Mouse (Mus musculus) regulatory T cell (primary cell): ENCODE data around the gene Cd37.

ENCODE experiments used
- in situ Hi-C: fragments of 300-600 bp; cut with MboI, MseI; formaldehyde crosslinking; loops from one replicate; pipeline ENCODE4 v1.15.1; 2025; ENCODE audit warnings: high pct_unique_total_duplicates

Cd37 gene

GRCm38 (mm10) chr7:45234922-45235571 lies 3.9 kb downstream of the Cd37 start:
- in situ Hi-C loops: no loop called here

GRCm38 (mm10) chr7:45234333-45234841 lies 4.5 kb downstream of the Cd37 start:
- in situ Hi-C loops: no loop called here

GRCm38 (mm10) chr7:45233580-45234332 lies 5.2 kb downstream of the Cd37 start:
- in situ Hi-C loops: no loop called here

- in situ Hi-C loops: no loop called here
These were observed 6.0 kb downstream of the Cd37 start for GRCm38 (mm10) chr7:45232716-45233465.

- in situ Hi-C loops: no loop called here
These were observed 7.0 kb downstream of the Cd37 start for GRCm38 (mm10) chr7:45231941-45232340.

- in situ Hi-C loops: no loop called here
These were observed 7.7 kb downstream of the Cd37 start for GRCm38 (mm10) chr7:45231192-45231591.

GRCm38 (mm10) chr7:45229459-45230203 lies 9.3 kb downstream of the Cd37 start:
- in situ Hi-C loops: no loop called here

GRCm38 (mm10) chr7:45229046-45229445 lies 9.9 kb downstream of the Cd37 start:
- in situ Hi-C loops: no loop called here

- in situ Hi-C loops: no loop called here
These were observed 10.4 kb downstream of the Cd37 start for GRCm38 (mm10) chr7:45228548-45228947.

- in situ Hi-C loops: no loop called here
These were observed 12.5 kb downstream of the Cd37 start for GRCm38 (mm10) chr7:45226421-45226820.

- in situ Hi-C loops: no loop called here
These were observed 14.1 kb downstream of the Cd37 start for GRCm38 (mm10) chr7:45224826-45225225.

- in situ Hi-C loops: no loop called here
These were observed 17.2 kb downstream of the Cd37 start for GRCm38 (mm10) chr7:45221680-45222079.

- in situ Hi-C loops: no loop called here
These were observed 22.3 kb downstream of the Cd37 start for GRCm38 (mm10) chr7:45216442-45217183.

GRCm38 (mm10) chr7:45215673-45216441 lies 23.1 kb downstream of the Cd37 start, which contains the start of gene Tead2:
Tead2 (plus strand) TSS chr7:45215753.
- in situ Hi-C loops: no loop called here

GRCm38 (mm10) chr7:45213708-45214107 lies 25.2 kb downstream of the Cd37 start:
- in situ Hi-C loops: no loop called here

GRCm38 (mm10) chr7:45212356-45212755 lies 26.6 kb downstream of the Cd37 start:
- in situ Hi-C loops: no loop called here

- in situ Hi-C loops: no loop called here
These were observed 27.1 kb downstream of the Cd37 start, which contains the start of gene Dkkl1 for GRCm38 (mm10) chr7:45211851-45212251. Dkkl1 (minus strand) TSS chr7:45212147.

- in situ Hi-C loops: no loop called here
These were observed 27.8 kb downstream of the Cd37 start for GRCm38 (mm10) chr7:45211070-45211469.

GRCm38 (mm10) chr7:45208260-45208659 lies 30.7 kb downstream of the Cd37 start:
- in situ Hi-C loops: no loop called here
